Mouse (Mus musculus) liver, adult 10 weeks (tissue): Measurements from ENCODE around the gene Gm3033. TPM values are rescaled to one million over a fixed set of nuclear protein-coding genes. Genes with fewer than 3 reads are reported as not detected.

ENCODE experiments used
- polyA plus RNA-seq: library from polyadenylated mRNA; stranded (reverse); fragments of 350-450 nt; fragmentation: Illumina TruSeq; extraction: RNeasy Lipid Tissue Mini Kit (QIAGEN cat#74804); gene quantifications from one replicate; pipeline ENCODE4 v1.2.3, GENCODE M21; 2014; ENCODE audit warnings: low read depth, low replicate concordance

Gm3033 gene
- polyA plus RNA-seq, result not detected

GRCm38 (mm10) chr14:3845945-3846344 lies at the start of gene Gm3033:
Gene Gm3033 (plus strand): TSS chr14:3846245.

GRCm38 (mm10) chr14:3809774-3810173 lies 36.3 kb upstream of the Gm3033 start, which contains the start of gene Gm3002:
Gene Gm3002 (plus strand): TSS chr14:3810074.

DNA sequence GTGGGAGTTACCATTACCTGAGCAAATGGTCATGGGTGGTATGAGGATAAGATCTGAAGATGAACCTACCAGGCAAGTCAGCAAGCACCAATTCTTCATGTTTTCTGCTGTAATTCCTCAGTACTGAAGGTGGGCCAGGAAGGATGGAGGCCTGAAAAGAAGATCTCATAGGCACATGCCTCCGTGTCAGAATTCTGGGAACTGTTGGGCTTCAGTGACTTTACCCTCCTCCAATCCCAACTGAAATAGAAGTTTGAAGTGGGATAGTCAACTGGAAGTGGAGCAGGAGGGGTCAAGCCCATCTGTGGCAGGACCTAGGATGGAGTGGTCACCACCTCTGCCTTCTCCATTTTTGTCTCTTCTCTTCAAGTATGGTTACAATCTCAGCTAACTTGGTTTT lies 37.8 kb downstream of the Gm3033 start, which contains the start of gene Gm2916:
Gm2916 (plus strand) TSS at position 301 of the 400 bp plus-strand sequence.

Other genes with a start within 250 kb of the Gm3033 start
- not detected for gene Gm3012, start 211.7 kb upstream of the Gm3033 start, polyA plus RNA-seq
- gene Gm3020, start 194.2 kb upstream of the Gm3033 start, polyA plus RNA-seq, result not detected
- not detected for gene Gm3043, start 157.5 kb upstream of the Gm3033 start, polyA plus RNA-seq
- not detected for gene Gm3002, start 36.2 kb upstream of the Gm3033 start, polyA plus RNA-seq
- gene Gm2916, start 37.9 kb downstream of the Gm3033 start, polyA plus RNA-seq, result not detected
- not detected for gene Gm3029, start 85.5 kb downstream of the Gm3033 start, polyA plus RNA-seq
- gene Gm3095, start 117.3 kb downstream of the Gm3033 start, polyA plus RNA-seq, result not detected
- not detected for gene Gm3099, start 152.1 kb downstream of the Gm3033 start, polyA plus RNA-seq
- gene Gm5796, start 177.7 kb downstream of the Gm3033 start, polyA plus RNA-seq, result not detected
- not detected for gene Gm3115, start 237.9 kb downstream of the Gm3033 start, polyA plus RNA-seq